Mouse (Mus musculus) heart, embryonic 10.5 days (tissue): ENCODE data around the gene Rfx8. TPM values are rescaled to one million over a fixed set of nuclear protein-coding genes. Genes with fewer than 3 reads are reported as not detected.
"Not testable (repeated sequence)": the region's sequence is repeated elsewhere in the genome, so short reads cannot be mapped to it uniquely, and the experiment has no call there.

Experiments
- DNase-seq: peaks from one replicate; pipeline ENCODE4 v3.0.0-alpha.2; 2017; ENCODE audit warnings: low spot score
- H3K27ac ChIP-seq: fragments of 300-500 bp; sonication (generic); 2 replicates; pipeline ENCODE4 v1.5.1; 2016; ENCODE audit warnings: mild to moderate bottlenecking
- H3K27me3 ChIP-seq: fragments of 300-500 bp; sonication (generic); 2 replicates; pipeline ENCODE4 v1.6.1; 2016; ENCODE audit warnings: mild to moderate bottlenecking; ENCODE audit not compliant: poor library complexity, insufficient read depth, severe bottlenecking
- H3K36me3 ChIP-seq: fragments of 300-500 bp; sonication (generic); 2 replicates; pipeline ENCODE4 v1.6.1; 2016; ENCODE audit warnings: mild to moderate bottlenecking, moderate library complexity
- H3K4me1 ChIP-seq: fragments of 300-500 bp; sonication (generic); 2 replicates; pipeline ENCODE4 v1.6.1; 2016; ENCODE audit warnings: mild to moderate bottlenecking
- H3K4me3 ChIP-seq: fragments of 300-500 bp; sonication (generic); 2 replicates; pipeline ENCODE4 v1.5.1; 2016; ENCODE audit warnings: mild to moderate bottlenecking, moderate library complexity
- H3K9me3 ChIP-seq: fragments of 300-500 bp; sonication (generic); 2 replicates; pipeline ENCODE4 v1.6.1; 2016; ENCODE audit warnings: mild to moderate bottlenecking, moderate library complexity
- WGBS: fragments of 180-500 bp; shearing (Covaris S2); methylation state at CpG from one replicate; pipeline ENCODE4 v1.1.7; 2016; 5-methylcytosine and 5-hydroxymethylcytosine counted together
- polyA plus RNA-seq: library from polyadenylated mRNA; unstranded; fragments of >200 nt; fragmentation: Nextera tagmentation; extraction: Ambion mirVana; gene quantifications from 2 replicates; pipeline ENCODE4 v1.2.1, GENCODE M21; 2016

The Rfx8 gene
- polyA plus RNA-seq, 1 experiment from 2014 or later: 0.73 TPM

GRCm38 (mm10) chr1:39678883-39679282 is 41.9 kb downstream of the Rfx8 start:
- Histone ChIP-seq H3K27ac (no peak overlapping the region), H3K9me3 (no peaks in the 10 kb centered on the region), H3K36me3 (no peaks in the 10 kb centered on the region), H3K27me3 (peaks cover 9% of the 10 kb centered on the region; the same call in 1 of the 2 replicates), H3K4me1 (peaks cover 10% of the 10 kb centered on the region), H3K4me3 (no peak overlapping the region)
- no peak for DNase-seq
- WGBS: 75% methylated on average over 8 of the region's 8 CpGs

- no peak overlapping the region for H3K4me3 ChIP-seq
- peaks cover 6% of the 10 kb centered on the region; the same call in 1 of the 2 replicates for H3K27me3 ChIP-seq
- H3K9me3 ChIP-seq: no peaks in the 10 kb centered on the region
- no peak overlapping the region for H3K27ac ChIP-seq
- H3K4me1 ChIP-seq: peaks cover 21% of the 10 kb centered on the region
- no peaks in the 10 kb centered on the region for H3K36me3 ChIP-seq
- DNase-seq: no peak
- WGBS: 88% methylated on average over 5 of the region's 5 CpGs
Observed at GRCm38 (mm10) chr1:39676221-39676876, 44.4 kb downstream of the Rfx8 start.

GRCm38 (mm10) chr1:39672362-39673105 is 48.3 kb downstream of the Rfx8 start:
- Histone ChIP-seq H3K27me3 (no peaks in the 10 kb centered on the region), H3K4me3 (no peak overlapping the region), H3K36me3 (peaks cover 3% of the 10 kb centered on the region; the same call in 1 of the 2 replicates), H3K4me1 (peaks cover 14% of the 10 kb centered on the region), H3K27ac (no peak overlapping the region; the same call in 1 of the 2 replicates), H3K9me3 (no peaks in the 10 kb centered on the region)
- DNase-seq: no peak
- 76% methylated on average over 9 of the region's 9 CpGs for WGBS

GRCm38 (mm10) chr1:39670211-39670935 is 50.4 kb downstream of the Rfx8 start:
- DNase-seq: no peak
- H3K27me3 ChIP-seq: no peaks in the 10 kb centered on the region
- 83% methylated on average over 17 of the region's 17 CpGs for WGBS
- no peak overlapping the region for H3K4me3 ChIP-seq
- peaks cover 3% of the 10 kb centered on the region; the same call in 1 of the 2 replicates for H3K36me3 ChIP-seq
- H3K27ac ChIP-seq: no peak overlapping the region
- peaks cover 14% of the 10 kb centered on the region for H3K4me1 ChIP-seq
- H3K9me3 ChIP-seq: no peaks in the 10 kb centered on the region

- Histone ChIP-seq H3K4me1 (peaks cover 7% of the 10 kb centered on the region), H3K27me3 (no peaks in the 10 kb centered on the region), H3K36me3 (peaks cover 3% of the 10 kb centered on the region; the same call in 1 of the 2 replicates), H3K9me3 (no peaks in the 10 kb centered on the region), H3K27ac (no peak overlapping the region), H3K4me3 (no peak overlapping the region)
- WGBS: 87% methylated on average over 12 of the region's 12 CpGs
- no peak for DNase-seq
Observed at GRCm38 (mm10) chr1:39666751-39667252, 54.0 kb downstream of the Rfx8 start.

GRCm38 (mm10) chr1:39664039-39664625 is 56.7 kb downstream of the Rfx8 start:
- Histone ChIP-seq H3K27me3 (no peaks in the 10 kb centered on the region), H3K4me1 (no peaks in the 10 kb centered on the region), H3K4me3 (no peak overlapping the region), H3K9me3 (no peaks in the 10 kb centered on the region), H3K27ac (no peak overlapping the region), H3K36me3 (no peaks in the 10 kb centered on the region)
- no peak for DNase-seq
- WGBS: 84% methylated on average over 7 of the region's 7 CpGs

- Histone ChIP-seq H3K4me3 (no peak overlapping the region), H3K4me1 (no peaks in the 10 kb centered on the region), H3K36me3 (no peaks in the 10 kb centered on the region), H3K27me3 (no peaks in the 10 kb centered on the region), H3K9me3 (no peaks in the 10 kb centered on the region), H3K27ac (no peak overlapping the region)
- no peak for DNase-seq
- 86% methylated on average over 4 of the region's 4 CpGs for WGBS
Observed at GRCm38 (mm10) chr1:39663050-39663449, 57.7 kb downstream of the Rfx8 start.

DNA sequence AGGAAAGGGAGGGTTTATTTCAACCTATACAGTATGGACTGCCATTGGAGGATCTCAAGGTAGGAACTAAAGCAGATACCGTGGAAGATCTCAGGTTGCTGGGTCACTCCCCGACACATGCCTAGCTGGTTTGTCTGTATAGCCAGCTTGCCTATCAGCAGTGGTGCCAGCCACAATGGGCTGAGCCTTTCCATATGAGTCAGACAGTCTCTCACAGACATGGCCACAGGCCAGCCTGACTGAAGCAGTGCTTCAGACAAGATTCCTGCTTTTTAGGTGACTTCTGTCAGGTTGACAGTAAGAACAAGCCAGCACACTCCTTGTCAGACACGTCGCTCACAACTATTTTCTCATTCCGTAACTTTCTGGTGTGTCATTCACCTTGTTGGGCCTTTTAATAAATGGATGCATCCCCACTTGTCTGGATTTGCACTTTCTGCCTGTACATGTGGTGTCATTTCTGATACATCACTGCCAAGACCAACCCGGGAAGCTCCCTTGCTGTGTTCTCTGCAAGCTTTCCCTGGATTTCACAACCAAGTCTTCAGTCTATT is 63.7 kb downstream of the Rfx8 start:
- peaks cover 8% of the 10 kb centered on the region for H3K27me3 ChIP-seq
- no peaks in the 10 kb centered on the region for H3K36me3 ChIP-seq
- WGBS: 68% methylated on average over 6 of the region's 6 CpGs
- DNase-seq: no peak
- H3K27ac ChIP-seq: no peak overlapping the region
- no peak overlapping the region for H3K4me3 ChIP-seq
- no peaks in the 10 kb centered on the region for H3K9me3 ChIP-seq
- no peaks in the 10 kb centered on the region for H3K4me1 ChIP-seq

DNA sequence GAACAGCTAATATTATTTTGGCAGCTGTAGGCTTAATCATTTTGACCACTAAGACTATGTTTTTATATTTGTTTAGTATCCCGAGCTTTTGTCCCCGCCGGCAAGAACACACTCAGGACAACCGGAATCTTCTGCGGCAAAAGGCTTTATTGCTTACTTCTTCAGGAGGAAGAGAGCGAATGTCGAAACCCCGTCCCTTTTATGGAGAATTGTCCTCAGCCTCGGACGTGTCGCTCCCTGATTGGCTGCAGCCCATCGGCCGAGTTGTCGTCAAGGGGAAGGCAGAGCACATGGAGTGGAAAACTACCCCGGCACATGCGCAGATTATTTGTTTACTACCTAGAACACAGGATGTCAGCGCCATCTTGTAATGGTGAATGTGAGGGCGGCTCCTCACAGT is 65.9 kb downstream of the Rfx8 start:
- not testable (repeated sequence) for H3K9me3 ChIP-seq, DNase-seq, H3K36me3 ChIP-seq, H3K4me3 ChIP-seq, H3K27ac ChIP-seq
- WGBS: 86% methylated on average over 18 of the region's 18 CpGs
- Histone ChIP-seq H3K4me1 (peaks cover 13% of the 10 kb centered on the region), H3K27me3 (peaks cover 27% of the 10 kb centered on the region)

- Histone ChIP-seq H3K9me3 (no peaks in the 10 kb centered on the region), H3K27me3 (peaks cover 43% of the 10 kb centered on the region), H3K4me3 (no peak overlapping the region), H3K27ac (no peak overlapping the region), H3K4me1 (peaks cover 16% of the 10 kb centered on the region), H3K36me3 (no peaks in the 10 kb centered on the region)
- 76% methylated on average over 4 of the region's 4 CpGs for whole genome bisulfite sequencing
- DNase-seq: no peak
Observed at GRCm38 (mm10) chr1:39653028-39653427, 67.8 kb downstream of the Rfx8 start.

DNA sequence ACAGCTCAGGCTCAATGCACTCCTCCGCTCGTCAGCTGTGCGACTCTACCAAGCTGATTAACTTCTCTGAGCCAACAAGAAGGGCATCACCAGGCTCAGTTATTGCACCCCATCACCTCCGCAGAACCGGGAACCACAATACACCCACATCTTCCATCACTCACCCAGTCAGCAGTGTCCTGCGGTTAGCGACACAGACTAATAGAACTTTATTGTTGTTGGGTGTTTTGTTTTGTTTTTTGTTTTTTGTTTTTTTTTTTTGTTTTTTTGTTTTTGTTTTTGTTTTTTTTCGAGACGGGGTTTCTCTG is 69.6 kb downstream of the Rfx8 start, which contains the start of gene Creg2:
TSS of gene Creg2 (minus strand) at position 234 of the 308 bp plus-strand sequence.
- WGBS: 39% methylated on average over 9 of the region's 9 CpGs
- Histone ChIP-seq H3K4me1 (peaks cover 18% of the 10 kb centered on the region), H3K36me3 (no peaks in the 10 kb centered on the region), H3K27ac (peak within 1 kb of the TSS; percentile 19; the same call in 1 of the 2 replicates), H3K9me3 (no peaks in the 10 kb centered on the region), H3K27me3 (peaks cover 51% of the 10 kb centered on the region), H3K4me3 (peak within 1 kb of the TSS; percentile 76)
- no peak for DNase-seq

DNA sequence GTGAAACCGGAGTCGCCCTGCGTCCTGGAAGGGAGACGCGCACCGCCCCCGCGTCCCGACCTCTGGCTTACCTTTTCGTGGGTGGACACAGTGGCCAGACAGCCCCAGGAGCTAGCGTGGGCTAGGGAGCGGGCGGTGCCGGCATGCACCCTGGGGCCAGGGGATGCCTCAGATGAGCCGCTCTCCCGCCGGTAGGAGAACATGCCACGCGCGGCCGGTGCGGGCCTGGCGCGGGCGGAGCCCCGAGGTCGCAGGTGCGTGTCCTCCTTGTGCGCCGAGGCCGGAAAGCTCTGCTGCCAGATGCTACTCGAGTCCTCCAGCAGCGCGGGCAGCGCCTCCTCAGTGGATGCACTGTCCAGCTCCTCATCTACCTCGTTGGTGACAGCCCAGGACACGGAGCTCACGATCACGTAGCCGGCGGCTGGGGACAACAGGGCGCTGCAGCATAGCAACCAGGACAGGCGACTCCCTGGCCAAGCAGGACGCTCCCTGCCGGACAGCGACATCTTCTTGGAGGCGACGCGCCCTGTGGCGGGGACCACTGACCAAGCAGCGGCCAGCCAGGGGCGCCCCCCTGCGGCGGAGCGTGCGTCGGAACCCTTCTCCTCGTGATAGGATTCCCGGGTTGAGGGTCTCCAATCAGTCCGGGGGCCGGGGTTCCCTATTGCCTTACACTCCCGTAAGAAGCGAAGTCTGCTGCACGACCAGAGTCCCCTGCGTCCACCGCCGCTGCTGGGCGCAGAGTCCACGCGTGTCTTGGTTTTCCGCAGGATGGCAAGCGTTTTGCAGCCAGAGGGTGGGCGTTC is 70.2 kb downstream of the Rfx8 start:
- DNase-seq: peak; percentile 90
- Histone ChIP-seq H3K9me3 (no peaks in the 10 kb centered on the region), H3K27me3 (peaks cover 51% of the 10 kb centered on the region), H3K4me1 (peaks cover 19% of the 10 kb centered on the region), H3K4me3 (peak overlapping the region; percentile 76), H3K27ac (peak overlapping the region; percentile 19; the same call in 1 of the 2 replicates), H3K36me3 (no peaks in the 10 kb centered on the region)
- 1% methylated on average over 73 of the region's 73 CpGs for WGBS
